Mouse (Mus musculus) gastrocnemius, postnatal 36 days (tissue): ENCODE data around the gene Psmb9. TPM values are rescaled to one million over a fixed set of nuclear protein-coding genes. Genes with fewer than 3 reads are reported as not detected.
A peak's percentile ranks its signal among the peaks of the same experiment; 100 is the strongest.
"Not testable (repeated sequence)": the region's sequence is repeated elsewhere in the genome, so short reads cannot be mapped to it uniquely, and the experiment has no call there.

Experiments
- DNase-seq, 2 experiments: peaks; one replicate each; pipeline ENCODE4 v3.0.0; 2022
- intact Hi-C: fragments of 180-260 bp; cut with DNase I; formaldehyde crosslinking; loops from one replicate; pipeline ENCODE4 v1.15.1; 2025
- total RNA-seq, 2 experiments: library from RNA; stranded (reverse); gene quantifications; 2 replicates each; pipeline ENCODE4 v1.2.3; 2021

The Psmb9 gene
- total RNA-seq, 2 experiments from 2014 or later, result 1.0 to 1.9 TPM

DNA sequence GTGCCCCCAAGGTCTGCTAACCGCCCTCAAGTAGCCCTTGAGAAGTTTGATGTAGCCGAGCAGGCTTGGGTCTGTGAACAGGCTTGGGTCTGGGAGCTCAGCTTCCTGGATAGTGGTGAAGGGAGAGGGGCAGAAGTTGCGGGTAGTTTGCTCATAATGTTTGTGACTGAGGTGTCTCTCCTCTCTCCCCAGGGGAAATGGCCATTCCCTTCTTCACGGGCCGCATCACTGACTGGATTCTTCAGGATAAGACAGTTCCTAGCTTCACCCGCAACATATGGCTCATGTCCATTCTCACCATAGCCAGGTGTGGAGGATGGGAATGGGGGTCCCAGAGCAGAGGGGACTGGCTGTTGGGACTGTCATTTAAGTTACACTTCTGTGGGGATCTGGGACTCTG, 1.4 kb upstream of the Psmb9 start:
- no peak for DNase-seq
- intact Hi-C loops, result no loop called here

DNA sequence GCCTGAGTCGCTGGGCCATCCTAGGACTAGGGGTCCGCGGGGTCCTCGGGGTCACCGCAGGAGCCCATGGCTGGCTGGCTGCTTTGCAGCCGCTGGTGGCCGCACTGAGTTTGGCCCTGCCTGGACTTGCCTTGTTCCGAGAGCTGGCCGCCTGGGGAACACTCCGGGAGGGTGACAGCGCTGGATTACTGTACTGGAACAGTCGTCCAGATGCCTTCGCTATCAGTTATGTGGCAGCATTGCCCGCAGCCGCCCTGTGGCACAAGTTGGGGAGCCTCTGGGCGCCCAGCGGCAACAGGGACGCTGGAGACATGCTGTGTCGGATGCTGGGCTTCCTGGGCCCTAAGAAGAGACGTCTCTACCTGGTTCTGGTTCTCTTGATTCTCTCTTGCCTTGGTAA, 446 bp upstream of the Psmb9 start:
- intact Hi-C loops, result no loop called here
- DNase-seq, result no peak

DNA sequence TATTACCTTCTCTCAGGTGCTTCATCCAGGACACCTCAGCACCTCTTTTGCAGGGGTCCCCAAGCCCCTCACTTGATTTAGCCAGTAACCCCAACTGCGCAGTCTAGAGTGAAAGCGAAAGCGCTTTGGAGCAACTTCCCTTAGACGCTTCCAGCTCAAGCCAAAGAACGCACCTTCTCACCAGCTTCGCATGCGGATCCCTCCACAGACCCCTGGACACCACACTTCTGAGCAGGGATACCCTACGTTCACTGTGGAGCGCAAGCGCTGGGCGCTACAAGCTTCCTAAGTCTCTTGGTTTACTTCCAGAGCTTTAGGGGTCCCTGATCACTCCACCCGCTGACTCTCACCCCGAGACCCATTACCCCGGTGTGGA, 691 bp downstream of the Psmb9 start:
- intact Hi-C loops, result no loop called here
- DNase-seq, result no peak

DNA sequence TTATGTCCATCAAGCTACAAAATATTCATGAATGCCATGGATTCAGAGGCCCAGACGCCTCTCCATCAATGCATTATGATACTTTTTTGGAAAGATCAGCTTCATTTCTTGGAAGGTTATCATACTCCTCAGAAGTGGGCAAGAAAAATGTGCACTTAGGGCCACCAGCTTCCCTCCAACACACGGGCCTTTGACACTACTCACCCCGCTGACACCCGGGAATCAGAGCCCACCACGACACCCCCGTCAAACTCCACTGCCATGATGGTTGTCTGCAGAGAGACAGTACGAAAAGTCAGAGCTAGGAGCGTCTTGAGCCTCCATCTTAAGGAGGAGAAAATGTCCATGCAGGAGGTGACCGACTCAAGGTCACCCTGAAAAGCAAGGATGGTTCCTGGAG, 2.0 kb downstream of the Psmb9 start:
- no peak for DNase-seq
- intact Hi-C loops, result no loop called here

DNA sequence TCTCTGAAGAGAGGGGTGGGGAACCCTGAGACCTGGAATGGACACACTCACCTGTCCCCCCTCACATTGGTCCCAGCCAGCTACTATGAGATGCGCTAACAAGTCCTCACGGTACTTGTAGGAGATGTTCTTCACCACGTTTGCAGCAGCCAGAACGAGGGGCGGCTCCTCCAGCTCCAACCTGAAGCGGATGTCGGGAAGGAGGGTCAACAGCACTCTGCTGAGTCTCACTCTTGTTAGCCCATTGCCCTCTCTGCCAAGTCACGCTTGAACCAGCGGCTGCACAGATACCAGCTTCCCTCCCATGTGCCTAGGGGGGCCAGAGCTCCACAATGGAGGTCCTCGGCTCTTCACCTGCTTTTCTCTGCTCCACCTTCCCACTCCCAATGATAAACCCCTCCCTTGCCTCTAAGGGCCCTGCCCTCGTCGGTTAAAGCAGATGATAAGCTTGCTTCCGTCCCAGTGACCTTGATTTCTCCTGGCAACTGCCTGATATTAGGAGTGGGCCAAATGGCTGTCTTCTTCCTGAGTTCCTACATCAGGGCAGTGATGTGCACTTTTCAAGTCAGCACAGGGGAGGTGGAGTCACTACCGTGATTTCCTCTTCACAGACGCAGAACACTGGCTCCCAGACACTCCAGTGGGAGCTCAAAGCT, 3.9 kb downstream of the Psmb9 start:
- DNase-seq, result no peak
- intact Hi-C loops, result no loop called here

DNA sequence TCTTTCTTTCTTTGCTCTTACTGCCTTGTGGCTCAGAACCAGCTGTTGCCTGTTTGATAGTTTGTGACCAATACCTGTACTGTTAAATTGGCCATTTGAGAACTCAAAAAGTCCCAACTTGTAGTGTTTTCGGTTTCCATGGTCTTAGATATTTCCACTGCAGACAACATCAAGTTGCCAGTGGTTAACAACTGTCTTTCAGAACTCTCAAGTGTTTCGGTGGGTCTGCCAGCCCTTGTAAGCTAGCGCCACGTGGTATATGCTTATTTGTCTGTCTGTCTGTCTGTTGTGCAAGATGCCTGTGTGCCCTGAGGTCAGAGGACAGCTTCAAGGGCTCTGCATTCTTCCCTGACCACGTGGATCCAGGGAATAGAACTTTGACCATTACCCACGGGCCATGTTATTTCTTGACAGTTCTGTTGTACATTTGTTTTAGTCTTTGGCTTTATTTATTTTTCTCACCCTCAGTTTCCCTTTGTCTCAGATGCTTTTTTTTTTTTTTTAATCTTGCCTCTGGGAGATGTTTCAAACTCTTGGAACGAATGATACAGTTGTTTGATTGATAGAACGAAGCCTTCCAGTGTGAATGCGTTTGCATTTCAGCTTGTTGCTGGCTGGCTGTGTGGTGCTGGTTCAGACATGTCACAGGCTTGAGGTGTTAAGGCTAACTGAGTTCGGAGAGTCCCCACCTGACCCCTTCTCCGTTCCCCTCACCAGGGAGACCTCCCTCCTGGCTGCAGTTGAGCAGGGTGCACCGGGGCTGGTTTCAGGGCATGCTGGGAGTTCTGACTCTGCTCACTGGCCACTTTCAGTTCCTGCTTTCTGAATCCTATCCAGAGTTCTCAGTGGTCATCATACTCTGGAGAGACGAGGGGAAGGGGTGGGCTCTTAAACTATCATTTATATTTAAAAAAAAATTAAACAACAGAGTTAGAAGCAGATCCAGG, 7.4 kb downstream of the Psmb9 start:
- intact Hi-C loops, result no loop called here

DNA sequence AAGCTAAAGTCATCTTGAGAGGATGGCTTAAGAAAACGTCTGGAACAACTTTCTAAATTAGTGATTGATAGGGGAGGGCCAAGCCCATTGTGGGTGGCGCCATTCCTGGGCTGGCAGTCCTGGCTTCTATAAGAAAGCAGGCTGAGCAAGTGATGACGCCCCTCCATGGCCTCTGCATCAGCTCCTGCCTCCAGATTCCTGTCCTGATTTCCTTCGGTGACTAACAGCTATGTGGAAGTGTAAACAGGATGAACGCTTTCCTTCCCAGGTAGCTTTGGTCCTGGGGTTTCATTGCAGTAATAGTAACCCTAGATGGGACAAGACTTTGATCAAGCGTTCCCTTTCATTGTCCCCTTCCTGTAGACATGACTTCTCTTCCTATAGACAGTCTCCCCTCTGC, 8.5 kb downstream of the Psmb9 start:
- intact Hi-C loops, result no loop called here
- DNase-seq, result no peak

More for the DNA sequence above, 7.4 kb downstream of the Psmb9 start:
- DNase-seq, result no peak

DNA sequence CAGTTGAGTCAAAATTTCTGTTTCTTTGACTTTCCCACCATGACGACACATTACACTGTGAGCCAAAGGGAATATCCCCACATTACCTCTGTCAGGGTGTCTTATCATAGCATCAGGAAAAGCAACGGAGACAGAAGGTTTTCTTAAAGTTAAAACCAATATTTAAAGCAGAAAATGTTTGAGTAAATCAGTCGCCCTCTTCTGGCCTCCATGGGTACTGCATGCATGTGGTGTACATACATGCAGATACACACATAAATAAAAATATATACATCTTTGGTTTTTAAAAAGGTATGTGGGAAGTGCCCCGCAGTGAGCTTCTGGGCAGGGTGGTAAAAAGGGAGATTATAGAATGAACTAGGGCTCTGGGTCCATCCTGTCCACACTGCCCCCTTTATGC, 10.4 kb downstream of the Psmb9 start:
- intact Hi-C loops, result no loop called here
- DNase-seq, result no peak

DNA sequence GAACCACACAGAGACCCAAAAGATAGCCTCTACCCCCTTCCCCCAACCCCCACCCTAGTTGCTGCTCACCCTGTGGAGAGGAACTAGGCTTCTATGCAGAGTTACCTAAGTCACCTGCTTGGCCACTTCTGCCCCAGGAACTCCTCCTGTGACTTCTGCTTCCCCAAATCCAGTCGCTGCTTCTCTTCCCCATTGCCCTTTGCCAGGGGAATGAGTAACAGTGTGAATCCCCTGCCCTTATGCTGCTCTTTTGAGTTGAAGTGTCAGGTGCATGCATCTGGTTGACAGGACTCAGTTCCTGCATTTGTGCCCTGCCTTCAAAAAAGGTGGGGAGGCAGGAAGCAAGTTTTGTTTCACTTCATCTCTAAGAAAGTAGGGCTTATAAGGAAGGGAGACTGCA, 13.5 kb downstream of the Psmb9 start:
- intact Hi-C loops, result no loop called here
- no peak for DNase-seq

DNA sequence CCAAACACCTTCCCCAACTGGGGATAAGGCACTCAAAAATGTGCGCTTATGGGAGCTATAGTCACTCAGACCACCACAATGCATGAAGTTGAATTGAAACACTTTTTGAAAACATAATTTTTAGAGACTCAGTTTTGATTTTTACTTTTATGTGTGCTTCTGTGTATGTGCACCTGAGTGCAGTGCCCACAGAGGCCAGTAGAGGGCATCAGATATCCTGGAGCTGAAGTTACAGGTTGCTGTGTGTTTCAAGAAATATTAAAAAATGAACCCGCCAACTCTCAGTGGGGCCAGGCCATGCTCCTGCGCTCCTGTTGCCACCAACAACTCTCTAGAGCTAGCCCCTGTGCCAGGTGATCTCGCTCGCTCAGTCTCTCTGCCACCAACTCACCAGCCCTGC, 15.0 kb downstream of the Psmb9 start:
- intact Hi-C loops, result no loop called here
- DNase-seq, result no peak

DNA sequence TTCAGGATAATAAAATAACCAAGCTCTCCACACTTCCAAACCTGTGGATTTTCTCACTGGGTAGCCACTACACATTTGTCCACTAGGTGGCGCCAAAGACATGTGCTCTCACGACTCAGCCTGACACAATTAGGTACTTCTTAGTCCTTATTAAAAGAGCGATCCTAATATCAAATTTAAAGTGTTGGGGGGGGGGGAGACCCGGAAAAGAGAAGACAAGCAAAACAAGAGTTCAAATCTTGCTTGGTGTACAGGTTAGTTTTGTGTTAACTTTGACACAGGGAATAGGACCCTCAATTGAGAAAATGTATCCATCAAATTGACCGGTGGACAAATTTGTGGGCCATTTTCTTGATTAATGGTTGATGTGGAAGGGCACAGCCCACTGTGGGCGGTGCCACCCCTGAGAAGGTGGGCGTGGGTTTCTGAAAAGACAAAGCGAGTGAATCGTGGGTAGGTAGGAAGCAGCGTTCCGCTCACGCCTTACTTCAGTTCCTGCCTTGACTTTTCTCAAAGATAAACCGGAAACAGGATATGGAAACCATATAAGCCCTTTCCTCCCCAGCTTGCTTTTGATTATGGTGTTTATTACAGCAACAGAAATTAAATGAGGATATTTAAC, 16.6 kb downstream of the Psmb9 start:
- intact Hi-C loops, result loop anchor here (1.0 to 2.0 kb wide), 2 partner anchors 34 to 64 kb away; no protein-coding TSS in a partner anchor
- peak; percentile 69 to 70 for DNase-seq

DNA sequence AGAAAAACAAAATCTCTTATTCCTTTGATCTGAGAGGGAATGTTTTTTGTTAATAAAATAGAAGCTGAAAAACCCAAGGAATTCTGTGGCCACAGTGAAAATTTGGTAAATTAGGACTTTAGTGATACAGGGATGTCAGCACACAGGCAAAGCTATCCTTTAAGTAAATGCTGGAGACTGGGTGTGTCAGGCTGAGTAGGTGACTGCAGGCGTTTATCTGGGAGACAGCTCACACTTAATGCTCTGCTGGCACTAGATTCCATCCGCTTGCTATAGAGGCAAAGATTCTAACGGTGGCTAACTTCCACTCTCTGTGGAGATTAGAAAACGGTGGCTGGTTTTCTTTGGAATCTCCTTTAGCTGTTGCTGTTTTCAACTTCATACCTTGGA, 17.1 kb downstream of the Psmb9 start:
- intact Hi-C loops, result loop anchor here (1.0 to 2.0 kb wide), 2 partner anchors 34 to 65 kb away; no protein-coding TSS in a partner anchor

DNA sequence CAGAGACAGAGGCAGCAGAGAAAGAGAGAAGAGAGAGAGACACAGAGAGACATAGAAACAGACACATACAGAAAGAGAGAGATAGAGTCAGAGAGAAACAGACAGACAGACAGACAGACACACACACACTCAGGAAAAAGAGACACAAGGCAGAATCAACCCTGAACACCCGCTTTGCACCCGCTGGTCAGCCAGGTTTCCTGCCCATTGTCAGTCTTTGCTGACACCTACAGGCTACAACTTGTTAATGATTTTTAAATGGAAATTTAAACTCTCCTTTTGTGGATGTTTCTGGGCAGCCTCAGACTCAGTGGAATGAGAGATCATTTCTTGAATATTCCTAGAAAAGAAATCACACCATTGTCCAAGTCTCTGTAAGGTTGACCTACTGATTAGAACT, 18.3 kb downstream of the Psmb9 start:
- intact Hi-C loops, result loop anchor here (5.0 kb wide), 1 partner anchor 67 kb away; no protein-coding TSS in a partner anchor
- no peak for DNase-seq

More for the DNA sequence above, 17.1 kb downstream of the Psmb9 start:
- DNase-seq, result no peak

DNA sequence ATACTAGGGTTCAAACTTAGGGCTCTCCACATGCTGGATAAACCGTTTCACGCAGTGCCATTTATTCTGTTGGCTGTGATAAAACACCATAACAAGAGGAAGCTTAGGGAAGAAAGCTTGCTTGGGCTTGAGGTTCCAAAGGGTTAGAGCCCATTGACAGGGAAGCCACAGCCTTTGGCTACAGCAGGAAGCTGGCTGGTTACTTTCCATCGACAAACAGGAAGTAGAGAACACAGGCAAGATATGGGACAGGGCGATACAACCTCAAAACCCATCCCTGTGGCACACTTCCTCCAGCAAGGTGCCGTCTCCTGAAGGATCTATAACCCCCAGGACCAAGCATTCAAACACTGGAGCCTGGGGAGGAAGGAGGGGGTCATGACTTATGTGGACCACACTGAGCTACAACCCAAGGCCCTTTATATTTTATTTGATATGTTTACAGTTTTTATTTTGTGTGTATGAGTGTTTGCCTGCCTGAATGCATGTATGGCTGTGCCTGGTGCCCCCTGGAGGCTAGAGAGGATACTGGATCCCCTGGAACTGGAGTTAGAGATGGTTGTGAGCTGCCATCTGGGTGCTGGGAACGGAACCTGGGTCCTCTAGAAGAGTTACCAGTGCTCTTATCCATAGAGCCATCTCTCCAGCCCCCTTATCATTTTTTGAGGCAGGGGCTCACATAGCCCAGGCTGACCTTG, 22.4 kb downstream of the Psmb9 start:
- no peak for DNase-seq
- intact Hi-C loops, result loop anchor here (5.0 kb wide), 1 partner anchor 63 kb away; no protein-coding TSS in a partner anchor

DNA sequence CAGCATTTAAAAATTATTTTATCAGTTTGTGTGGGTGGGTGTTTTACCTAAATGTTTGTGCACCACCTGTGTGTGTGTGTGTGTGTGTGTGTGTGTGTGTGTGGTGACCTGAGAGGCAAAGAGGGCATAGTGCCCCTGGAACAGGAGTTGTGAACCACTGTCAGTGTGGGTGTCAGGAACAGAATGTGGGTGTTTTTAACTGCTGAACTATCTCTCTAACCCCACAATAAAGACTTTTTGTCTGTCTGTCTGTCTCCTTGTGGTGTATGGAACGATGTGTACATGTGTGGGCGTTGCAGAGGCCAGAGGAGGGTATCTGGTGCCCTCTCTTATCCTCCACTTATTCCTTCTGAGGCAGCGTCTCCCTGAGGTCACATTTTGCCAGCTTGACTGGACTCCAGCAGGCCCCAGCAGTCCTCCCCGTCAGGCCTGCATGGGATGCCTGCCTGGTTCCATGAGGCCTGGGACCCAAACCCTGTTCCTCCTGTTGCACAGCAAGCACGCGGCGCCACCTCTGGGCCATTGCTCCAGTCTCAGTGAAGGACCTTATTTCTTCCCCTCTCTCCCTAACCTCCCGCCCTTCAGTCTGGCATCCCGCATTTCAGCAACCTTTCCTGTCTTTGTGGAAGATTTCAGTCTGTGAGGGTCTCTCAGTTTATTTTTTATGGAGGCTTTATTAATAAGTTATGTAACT, 23.2 kb downstream of the Psmb9 start:
- intact Hi-C loops, result no loop called here
- no peak for DNase-seq

DNA sequence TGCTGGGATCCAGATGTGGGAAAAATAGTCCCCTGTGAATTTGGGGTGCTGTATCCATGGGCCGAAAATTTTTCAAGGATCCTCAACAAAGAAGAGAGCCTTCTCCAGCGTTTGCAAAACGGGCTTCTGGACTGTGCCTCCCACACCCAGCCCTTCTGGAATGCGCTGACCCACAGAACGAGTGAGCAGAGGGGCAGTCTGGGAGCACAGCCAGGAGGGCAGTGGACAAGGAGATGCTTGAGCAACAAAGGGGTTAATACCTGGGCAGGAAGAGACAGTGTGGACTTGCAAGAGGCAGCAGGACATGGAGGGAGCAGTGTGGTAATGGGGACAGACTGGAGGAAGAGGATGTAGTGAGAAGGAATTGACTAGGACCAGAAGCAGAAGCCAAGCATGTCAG, 32.0 kb downstream of the Psmb9 start:
- intact Hi-C loops, result no loop called here
- DNase-seq, result no peak

DNA sequence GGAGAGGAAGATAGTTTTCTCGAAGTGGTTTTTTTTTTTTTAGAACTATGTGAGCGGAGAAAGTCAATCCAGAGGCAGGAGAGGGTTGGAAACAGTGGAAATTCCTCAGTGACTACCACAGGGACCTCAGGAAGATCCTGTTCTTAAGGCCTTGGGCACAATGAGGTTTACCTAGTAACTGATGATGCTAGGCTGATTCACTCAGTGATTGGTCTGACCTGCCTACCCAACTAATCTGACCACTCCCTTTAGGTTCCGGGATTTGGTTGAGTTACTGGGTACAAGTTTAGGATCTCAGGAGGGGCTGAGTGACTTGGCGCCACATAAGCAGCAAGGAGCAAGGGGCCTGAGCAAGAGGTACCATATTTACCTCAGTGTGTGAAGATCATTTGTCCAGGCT, 34.6 kb downstream of the Psmb9 start, which contains the start of gene H2-DMb1:
Gene H2-DMb1, plus strand, starts transcription at position 150 of the 400 bp plus-strand sequence.
- DNase-seq, result no peak
- intact Hi-C loops, result no loop called here

DNA sequence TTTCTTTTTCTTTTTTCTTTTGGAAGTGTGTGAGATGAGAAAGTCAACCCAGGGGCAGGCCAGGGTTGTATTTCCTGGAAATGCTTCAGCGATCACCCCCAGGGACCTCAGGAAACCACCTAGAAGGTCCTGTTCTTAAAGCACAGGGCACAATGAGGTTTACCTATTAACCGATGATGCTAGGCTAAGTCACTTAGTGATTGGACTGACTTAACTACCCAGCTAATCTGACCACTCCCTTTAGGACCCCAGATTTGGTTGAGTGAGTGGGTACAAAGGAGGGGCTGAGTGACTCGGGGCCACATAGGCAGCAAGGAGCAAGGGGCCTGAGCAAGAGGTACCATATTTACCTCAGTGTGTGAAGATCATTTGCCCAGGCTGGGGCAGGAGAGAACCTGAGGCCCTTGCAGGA, 42.6 kb downstream of the Psmb9 start:
- intact Hi-C loops, result no loop called here
- DNase-seq, result no peak

DNA sequence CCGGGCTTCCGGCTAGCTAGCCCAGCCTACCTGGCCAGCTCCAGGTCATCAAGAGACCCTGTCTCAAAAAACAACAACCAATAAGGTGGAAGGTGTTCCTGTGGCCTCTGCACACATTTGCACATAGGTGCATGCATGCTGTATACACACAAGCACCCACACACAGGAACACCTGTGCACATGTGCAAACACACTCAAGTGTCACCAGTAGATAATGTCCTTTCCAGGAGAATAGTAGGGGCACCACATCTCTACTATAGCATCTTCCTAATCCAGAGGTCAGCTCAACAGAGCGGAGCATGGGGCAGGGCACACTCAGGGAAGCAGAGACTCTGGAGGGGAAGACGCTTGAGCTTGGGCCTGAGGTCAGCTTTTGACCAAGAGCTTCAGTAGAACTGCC, 43.3 kb downstream of the Psmb9 start:
- intact Hi-C loops, DNase-seq: not testable (repeated sequence)

DNA sequence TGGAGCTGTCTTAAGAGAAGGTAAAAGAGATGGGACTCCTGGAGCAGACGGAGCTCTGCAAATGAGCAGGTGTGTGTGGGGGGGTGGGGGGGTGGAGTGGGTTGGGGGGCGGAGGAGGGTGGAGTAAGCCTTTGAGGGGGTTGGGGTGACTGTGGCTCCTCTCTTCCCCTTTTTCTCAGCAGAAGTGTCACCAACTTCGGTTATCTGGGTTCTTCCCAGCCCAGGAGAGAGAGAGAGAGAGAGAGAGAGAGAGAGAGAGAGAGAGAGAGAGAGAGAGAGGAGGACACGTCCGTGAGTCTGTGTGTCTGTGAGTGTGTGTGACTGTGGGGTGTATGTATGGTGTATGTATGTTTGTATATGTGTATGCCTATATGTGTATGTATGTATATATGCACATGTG, 44.1 kb downstream of the Psmb9 start:
- no peak for DNase-seq
- intact Hi-C loops, result no loop called here
